ENCODE assay signal across 10 mouse cellular contexts in genomic region chr17:31326220-31326852, GRCm38 (mm10). TPM values are rescaled to one million over a fixed set of nuclear protein-coding genes. Genes with fewer than 3 reads are reported as not detected.
DNase-seq lines count a peak whose midpoint lies in the region; ATAC-seq and TF ChIP-seq lines count a peak whose summit lies in the region.
"Had no signal": no experiment of that assay in that cellular context is flagged by ENCODE, and none has a peak within 500 bp of the region (broad histone marks: within the 10 kb centered on the region; RNA-seq: fewer than 3 reads in every experiment).

No protein-coding gene starts in this region.

- DNase-seq in midbrain, postnatal 0 days (ENCODE audit: low spot score), result no peak
- no peak for DNase-seq in ES-E14 (ENCODE audit: low read depth, low spot score)
- no peak for DNase-seq in hindbrain, postnatal 0 days (ENCODE audit: low spot score)
- DNase-seq in layer of hippocampus, adult 9-10 months (ENCODE audit: low spot score), result no peak
- DNase-seq in urinary bladder, adult 2 months (ENCODE audit: low spot score), result no peak
- DNase-seq in adrenal gland, adult 18-20 months (ENCODE audit: low spot score in 2 of 2), result no peak

- ATAC-seq in midbrain, embryonic 12.5 days (ENCODE audit: low FRiP score, low read depth), result no peak
- ATAC-seq in midbrain, postnatal 0 days (ENCODE audit: low FRiP score), result no peak
- ATAC-seq in hindbrain, postnatal 0 days, result no peak

- no peak overlapping the region for H3K4me2 ChIP-seq in midbrain, embryonic 12.5 days (replicated peaks)
- H3K4me2 ChIP-seq in midbrain, postnatal 0 days (ENCODE audit: low read depth, low read length, poor library complexity, severe bottlenecking), result no peak overlapping the region
- H3K4me2 ChIP-seq in hindbrain, postnatal 0 days (ENCODE audit: low read depth, low read length), result no peak overlapping the region
- H3K4me2 ChIP-seq: heart, embryonic 13.5 days had no signal

- H3K27me3 ChIP-seq in midbrain, embryonic 12.5 days, result no peaks in the 10 kb centered on the region
- no peaks in the 10 kb centered on the region for H3K27me3 ChIP-seq in midbrain, postnatal 0 days (ENCODE audit: insufficient read depth, low read length)
- no peaks in the 10 kb centered on the region for H3K27me3 ChIP-seq in hindbrain, postnatal 0 days (ENCODE audit: insufficient read depth, low read length)
- H3K27me3 ChIP-seq in small intestine, adult 2 months (ENCODE audit: control insufficient read depth, insufficient read depth, low read length), result no peaks in the 10 kb centered on the region
- H3K27me3 ChIP-seq: heart, embryonic 13.5 days had no signal

- peak overlapping the region; percentile 15; the same call in 1 of the 2 replicates for H3K27ac ChIP-seq in midbrain, embryonic 12.5 days (replicated peaks)
- no peak overlapping the region for H3K27ac ChIP-seq in midbrain, postnatal 0 days (ENCODE audit: low read depth, low read length)
- H3K27ac ChIP-seq in ES-E14 (ENCODE audit: insufficient read depth, low read depth, low read length, poor library complexity, severe bottlenecking), result peak overlapping the region; percentile 93
- 0 out of 2 replicates have a peak overlapping the region, but pooled peaks have one; percentile 2 for H3K27ac ChIP-seq in hindbrain, postnatal 0 days
- H3K27ac ChIP-seq in small intestine, adult 2 months (ENCODE audit: insufficient read depth, low read depth, low read length), result peak overlapping the region; percentile 73
- H3K27ac ChIP-seq: heart, embryonic 13.5 days; kidney, postnatal 0 days had no signal

- H3K9me3 ChIP-seq in midbrain, embryonic 12.5 days, result no peaks in the 10 kb centered on the region
- H3K9me3 ChIP-seq in midbrain, postnatal 0 days (ENCODE audit: low read length), result no peaks in the 10 kb centered on the region
- no peaks in the 10 kb centered on the region for H3K9me3 ChIP-seq in ES-E14 (ENCODE audit: control insufficient read depth, insufficient read depth, low read depth, low read length)
- H3K9me3 ChIP-seq in hindbrain, postnatal 0 days (ENCODE audit: low read length), result no peaks in the 10 kb centered on the region
- H3K9me3 ChIP-seq: heart, embryonic 13.5 days had no signal

- no peak for TF ChIP-seq POLR2A in small intestine, adult 2 months (IDR thresholded peaks at IDR 0.05; ENCODE audit: low read depth, low read length)

- no peak overlapping the region for H3K4me3 ChIP-seq in midbrain, embryonic 12.5 days
- no peak overlapping the region for H3K4me3 ChIP-seq in midbrain, postnatal 0 days (ENCODE audit: low read depth, low read length)
- H3K4me3 ChIP-seq in ES-E14 (ENCODE audit: insufficient read depth in 1 of 2, low read depth in 1 of 2, low read length in 2 of 2, poor library complexity in 1 of 2, severe bottlenecking in 1 of 2), result peak overlapping the region in 1 of 2 experiments; percentile 20; a peak in 1 of 4 replicates
- no peak overlapping the region for H3K4me3 ChIP-seq in hindbrain, postnatal 0 days (ENCODE audit: low read length)
- peak overlapping the region; percentile 6; the same call in 1 of the 2 replicates for H3K4me3 ChIP-seq in small intestine, adult 2 months (ENCODE audit: low read depth, low read length)
- H3K4me3 ChIP-seq: heart, embryonic 13.5 days had no signal

- H3K9ac ChIP-seq in midbrain, embryonic 12.5 days (replicated peaks), result no peak overlapping the region
- no peak overlapping the region for H3K9ac ChIP-seq in midbrain, postnatal 0 days (replicated peaks; ENCODE audit: low read length, poor library complexity, severe bottlenecking)
- peak overlapping the region; percentile 49; the same call in 1 of the 2 replicates for H3K9ac ChIP-seq in ES-E14 (ENCODE audit: insufficient read depth, low read depth, low read length, poor library complexity, severe bottlenecking)
- H3K9ac ChIP-seq in hindbrain, postnatal 0 days (replicated peaks; ENCODE audit: low read length), result no peak overlapping the region
- H3K9ac ChIP-seq: heart, embryonic 13.5 days had no signal

- no peak for TF ChIP-seq CTCF in midbrain, postnatal 0 days (IDR thresholded peaks at IDR 0.05)
- TF ChIP-seq CTCF in hindbrain, postnatal 0 days (IDR thresholded peaks at IDR 0.05; ENCODE audit: low read depth), result no peak
- TF ChIP-seq CTCF in small intestine, adult 2 months (IDR thresholded peaks at IDR 0.05; ENCODE audit: extremely low read depth, insufficient read length, insufficient replicate concordance, low read depth, low read length), result no peak

- 43% methylated on average over 9 of the region's 9 CpGs for WGBS in midbrain, embryonic 12.5 days
- WGBS in midbrain, postnatal 0 days, result 30% methylated on average over 9 of the region's 9 CpGs
- 28% methylated on average over 9 of the region's 9 CpGs for WGBS in hindbrain, postnatal 0 days
- 37% methylated on average over 9 of the region's 9 CpGs for WGBS in small intestine, adult 2 months

- H3K36me3 ChIP-seq in midbrain, embryonic 12.5 days, result no peaks in the 10 kb centered on the region
- H3K36me3 ChIP-seq in midbrain, postnatal 0 days (ENCODE audit: insufficient read depth, low read length), result no peaks in the 10 kb centered on the region
- peaks cover 3% of the 10 kb centered on the region; the same call in 1 of the 2 replicates for H3K36me3 ChIP-seq in ES-E14 (ENCODE audit: control insufficient read depth, insufficient read depth, low read length, poor library complexity, severe bottlenecking)
- H3K36me3 ChIP-seq in hindbrain, postnatal 0 days (ENCODE audit: insufficient read depth, low read length), result no peaks in the 10 kb centered on the region
- peaks cover 53% of the 10 kb centered on the region for H3K36me3 ChIP-seq in small intestine, adult 2 months (ENCODE audit: control insufficient read depth, insufficient read depth, low read length)
- H3K36me3 ChIP-seq: heart, embryonic 13.5 days had no signal

- peaks cover 16% of the 10 kb centered on the region for H3K4me1 ChIP-seq in midbrain, embryonic 12.5 days
- no peaks in the 10 kb centered on the region for H3K4me1 ChIP-seq in midbrain, postnatal 0 days (ENCODE audit: insufficient read depth, low read length)
- peaks cover 0 to 42% of the 10 kb centered on the region in 2 experiments; a peak in 2 of 4 replicates for H3K4me1 ChIP-seq in ES-E14 (ENCODE audit: control insufficient read depth in 2 of 2, insufficient read depth in 2 of 2, low read length in 2 of 2, poor library complexity in 1 of 2)
- no peaks in the 10 kb centered on the region for H3K4me1 ChIP-seq in hindbrain, postnatal 0 days (ENCODE audit: insufficient read depth, low read length)
- peaks cover 33% of the 10 kb centered on the region for H3K4me1 ChIP-seq in small intestine, adult 2 months (ENCODE audit: control insufficient read depth, insufficient read depth, insufficient read length, low read length)

- in situ Hi-C loops in ES-E14 (cut with MboI; ENCODE audit: low sequenced_read_pairs in 2 of 2, unreplicated experiment in 2 of 2), result loop anchor here in 1 of 2 experiments (25.0 kb wide), 1 partner anchor 161 kb away; no protein-coding TSS in a partner anchor

TF ChIP-seq in ES-E14, 5 proteins besides CTCF, POLR2A, EP300 and RAD21:
- TF ChIP-seq ZC3H11A (IDR thresholded peaks at IDR 0.05; ENCODE audit: borderline replicate concordance, low read depth, low read length) (no peak), HCFC1 (IDR thresholded peaks at IDR 0.05; ENCODE audit: borderline replicate concordance, insufficient read depth, low read length) (no peak), CHD2 (IDR thresholded peaks at IDR 0.05; ENCODE audit: low read depth, low read length) (no peak), MAFK (IDR thresholded peaks at IDR 0.05; ENCODE audit: insufficient read depth, low read depth, low read length) (no peak), ZNF384 (IDR thresholded peaks at IDR 0.05; ENCODE audit: low read depth, low read length) (no peak)
TF ChIP-seq in ES-E14: peak in this region for 0.

RNA-seq across cellular contexts. Expression of gene Slc37a1, which starts 39.7 kb away (rescaled TPM):
- 9.3 and 10.2 TPM in 2 replicates for polyA plus RNA-seq in midbrain, embryonic 12.5 days (2016; fragmentation: Nextera tagmentation; extraction: Ambion mirVana)
- 11.0 and 12.7 TPM in 2 replicates for total RNA-seq in midbrain, postnatal 0 days (2014; rRNA removed)
- polyA plus RNA-seq in midbrain, postnatal 0 days (2015; fragmentation: Nextera tagmentation; extraction: Ambion mirVana), result 6.9 and 7.6 TPM in 2 replicates
- total RNA-seq in ES-E14 (2012; rRNA removed), result 37.5 and 64.8 TPM in 2 replicates
- total RNA-seq in hindbrain, postnatal 0 days (2014; rRNA removed), result 8.8 and 10.7 TPM in 2 replicates
- polyA plus RNA-seq in hindbrain, postnatal 0 days (2015; fragmentation: Nextera tagmentation; extraction: Ambion mirVana), result 5.7 and 6.8 TPM in 2 replicates
- 68.2 and 145 TPM in 2 replicates for polyA plus RNA-seq in small intestine, adult 2 months (2012; rRNA removed)
- 10.6 and 11.7 TPM in 2 replicates for polyA plus RNA-seq in urinary bladder, adult 2 months (2012; rRNA removed)
- 10 to 100 TPM in 1 of 2 experiments, 1 to 10 TPM in 1; 8.9 to 10.4 TPM for total RNA-seq in adrenal gland, adult 18-20 months (2021)

RNA-seq across cellular contexts. Expression of gene Rsph1, which starts 49.2 kb away (rescaled TPM):
- 0.99 and 1.3 TPM in 2 replicates for polyA plus RNA-seq in midbrain, embryonic 12.5 days (2016; fragmentation: Nextera tagmentation; extraction: Ambion mirVana)
- 2.8 and 3.5 TPM in 2 replicates for total RNA-seq in midbrain, postnatal 0 days (2014; rRNA removed)
- 6.0 and 8.5 TPM in 2 replicates for polyA plus RNA-seq in midbrain, postnatal 0 days (2015; fragmentation: Nextera tagmentation; extraction: Ambion mirVana)
- 1.4 and 1.9 TPM in 2 replicates for total RNA-seq in ES-E14 (2012; rRNA removed)
- 0.50 and 1.3 TPM in 2 replicates for total RNA-seq in hindbrain, postnatal 0 days (2014; rRNA removed)
- 8.9 TPM in 2 replicates for polyA plus RNA-seq in hindbrain, postnatal 0 days (2015; fragmentation: Nextera tagmentation; extraction: Ambion mirVana)
- polyA plus RNA-seq in small intestine, adult 2 months (2012; rRNA removed), result 0.46 TPM in 1 of 2 replicates, not detected in the other
- polyA plus RNA-seq in urinary bladder, adult 2 months (2012; rRNA removed), result 1.2 and 2.2 TPM in 2 replicates
- total RNA-seq in adrenal gland, adult 18-20 months (2021), result 1 to 10 TPM; 5.7 to 7.2 TPM

RNA-seq across cellular contexts. Expression of gene Pde9a, which starts 59.7 kb away (rescaled TPM):
- 30.3 and 32.4 TPM in 2 replicates for polyA plus RNA-seq in midbrain, embryonic 12.5 days (2016; fragmentation: Nextera tagmentation; extraction: Ambion mirVana)
- 27.3 and 40.2 TPM in 2 replicates for total RNA-seq in midbrain, postnatal 0 days (2014; rRNA removed)
- polyA plus RNA-seq in midbrain, postnatal 0 days (2015; fragmentation: Nextera tagmentation; extraction: Ambion mirVana), result 32.2 and 36.4 TPM in 2 replicates
- total RNA-seq in ES-E14 (2012; rRNA removed), result 3.9 and 6.9 TPM in 2 replicates
- 34.4 and 39.8 TPM in 2 replicates for total RNA-seq in hindbrain, postnatal 0 days (2014; rRNA removed)
- 35.2 and 36.3 TPM in 2 replicates for polyA plus RNA-seq in hindbrain, postnatal 0 days (2015; fragmentation: Nextera tagmentation; extraction: Ambion mirVana)
- polyA plus RNA-seq in small intestine, adult 2 months (2012; rRNA removed), result 112 and 394 TPM in 2 replicates
- polyA plus RNA-seq in urinary bladder, adult 2 months (2012; rRNA removed), result 33.1 and 35.0 TPM in 2 replicates
- 1 to 10 TPM; 1.9 to 2.6 TPM for total RNA-seq in adrenal gland, adult 18-20 months (2021)
